Mouse (Mus musculus) neural tube, embryonic 12.5 days (tissue): Measurements from ENCODE around the gene Fads1. TPM values are rescaled to one million over a fixed set of nuclear protein-coding genes. Genes with fewer than 3 reads are reported as not detected.

Experiments used
- ATAC-seq: fragments of 200-750 bp; cut with Nextera tagmentation; 2 replicates; pipeline ENCODE4 v1.8.0; 2017; ENCODE audit warnings: low read depth, mild to moderate bottlenecking, moderate TSS enrichment, moderate library complexity; ENCODE audit not compliant: low FRiP score
- H3K27ac ChIP-seq: fragments of 300-500 bp; sonication (generic); 2 replicates; pipeline ENCODE4 v1.5.1; 2016
- H3K27me3 ChIP-seq: fragments of 300-500 bp; sonication (generic); replicated peaks from 2 replicates; pipeline ENCODE4 v1.6.1; 2016; ENCODE audit warnings: mild to moderate bottlenecking
- H3K36me3 ChIP-seq: fragments of 300-500 bp; sonication (generic); 2 replicates; pipeline ENCODE4 v1.6.1; 2016; ENCODE audit warnings: mild to moderate bottlenecking
- H3K4me1 ChIP-seq: fragments of 300-500 bp; sonication (generic); 2 replicates; pipeline ENCODE4 v1.6.1; 2016
- H3K4me2 ChIP-seq: fragments of 300-500 bp; sonication (generic); replicated peaks from 2 replicates; pipeline ENCODE4 v1.6.1; 2016; ENCODE audit warnings: mild to moderate bottlenecking
- H3K4me3 ChIP-seq: fragments of 300-500 bp; sonication (generic); 2 replicates; pipeline ENCODE4 v1.5.1; 2016
- H3K9ac ChIP-seq: fragments of 300-500 bp; sonication (generic); 2 replicates; pipeline ENCODE4 v1.6.1; 2016; ENCODE audit warnings: mild to moderate bottlenecking
- H3K9me3 ChIP-seq: fragments of 300-500 bp; sonication (generic); 2 replicates; pipeline ENCODE4 v1.6.1; 2016; ENCODE audit warnings: mild to moderate bottlenecking
- WGBS: fragments of 180-500 bp; shearing (Covaris S2); methylation state at CpG from one replicate; pipeline ENCODE4 v1.1.7; 2016; 5-methylcytosine and 5-hydroxymethylcytosine counted together
- polyA plus RNA-seq: library from polyadenylated mRNA; unstranded; fragments of >200 nt; fragmentation: Nextera tagmentation; extraction: Ambion mirVana; gene quantifications from 2 replicates; pipeline ENCODE4 v1.2.1, GENCODE M21; 2016

The Fads1 gene
- polyA plus RNA-seq, 1 experiment from 2014 or later, result 167 TPM

DNA sequence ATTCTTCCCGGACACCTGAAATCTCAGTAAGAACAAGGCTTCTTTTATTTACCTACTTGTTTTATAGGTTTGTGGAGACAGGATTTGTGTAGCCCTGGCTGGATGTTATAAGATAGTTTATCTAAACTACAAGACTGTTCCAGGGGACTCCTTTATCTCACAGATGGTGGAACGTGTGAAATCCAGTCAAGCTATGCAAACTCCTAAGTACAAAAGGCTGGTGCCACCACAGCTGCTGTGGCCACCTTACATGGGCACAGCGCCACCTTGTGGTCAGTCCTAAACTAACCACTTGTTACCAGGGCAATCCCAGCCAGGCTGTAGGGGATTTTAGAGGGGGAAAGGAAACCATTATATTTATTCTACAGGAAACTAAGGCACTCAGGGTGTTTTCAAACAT, 16.0 kb downstream of the Fads1 start:
- peaks cover 53% of the 10 kb centered on the region for H3K36me3 ChIP-seq
- peak; percentile 49; the same call in 1 of the 2 replicates for ATAC-seq
- 34% methylated on average over 3 of the region's 3 CpGs for WGBS
- H3K27ac ChIP-seq, result no peak overlapping the region
- H3K27me3 ChIP-seq, result no peaks in the 10 kb centered on the region
- H3K4me1 ChIP-seq, result peaks cover 9% of the 10 kb centered on the region
- no peak overlapping the region for H3K9ac ChIP-seq
- no peak overlapping the region for H3K4me2 ChIP-seq
- no peaks in the 10 kb centered on the region for H3K9me3 ChIP-seq
- H3K4me3 ChIP-seq, result no peak overlapping the region

DNA sequence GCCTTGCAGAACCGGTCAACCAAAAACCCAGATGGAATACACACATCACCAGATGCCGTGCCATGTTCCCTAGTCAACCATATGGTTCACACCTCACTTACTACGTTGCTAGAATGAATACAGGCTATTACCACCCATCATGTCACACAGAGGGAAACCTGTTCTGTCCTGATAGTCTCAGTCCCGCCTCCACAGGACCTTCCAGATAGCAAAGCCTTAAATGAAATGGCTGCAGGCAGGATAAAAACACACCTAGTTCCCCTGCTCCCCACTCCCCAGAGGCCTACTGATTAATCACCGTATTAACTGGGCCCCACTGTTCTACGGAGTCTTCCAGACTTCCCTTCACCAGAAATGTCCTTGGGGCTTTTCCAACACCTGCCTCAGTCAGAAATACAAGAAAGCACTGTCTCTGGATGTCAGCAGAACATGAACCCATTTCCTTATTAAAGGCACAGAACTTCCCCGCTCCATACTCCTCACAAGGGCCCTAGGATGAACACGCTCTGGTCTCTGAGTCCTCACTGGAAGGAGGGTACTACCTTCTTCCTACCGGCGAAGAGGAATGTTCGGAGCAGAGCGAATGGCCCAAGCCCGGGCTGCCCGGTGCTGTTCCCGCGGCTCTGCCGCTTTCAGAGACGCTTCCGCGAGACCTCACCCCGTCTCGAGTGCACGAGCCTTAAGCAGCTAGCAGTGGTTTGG, 20.6 kb downstream of the Fads1 start:
- Histone ChIP-seq H3K27me3 (no peaks in the 10 kb centered on the region), H3K9me3 (no peaks in the 10 kb centered on the region), H3K36me3 (peaks cover 40% of the 10 kb centered on the region), H3K4me1 (peaks cover 16% of the 10 kb centered on the region), H3K27ac (no peak overlapping the region), H3K9ac (peak overlapping the region; percentile 74), H3K4me2 (peak overlapping the region; percentile 85), H3K4me3 (peak overlapping the region; percentile 67)
- ATAC-seq, result peak; percentile 49
- 3% methylated on average over 23 of the region's 23 CpGs for WGBS

DNA sequence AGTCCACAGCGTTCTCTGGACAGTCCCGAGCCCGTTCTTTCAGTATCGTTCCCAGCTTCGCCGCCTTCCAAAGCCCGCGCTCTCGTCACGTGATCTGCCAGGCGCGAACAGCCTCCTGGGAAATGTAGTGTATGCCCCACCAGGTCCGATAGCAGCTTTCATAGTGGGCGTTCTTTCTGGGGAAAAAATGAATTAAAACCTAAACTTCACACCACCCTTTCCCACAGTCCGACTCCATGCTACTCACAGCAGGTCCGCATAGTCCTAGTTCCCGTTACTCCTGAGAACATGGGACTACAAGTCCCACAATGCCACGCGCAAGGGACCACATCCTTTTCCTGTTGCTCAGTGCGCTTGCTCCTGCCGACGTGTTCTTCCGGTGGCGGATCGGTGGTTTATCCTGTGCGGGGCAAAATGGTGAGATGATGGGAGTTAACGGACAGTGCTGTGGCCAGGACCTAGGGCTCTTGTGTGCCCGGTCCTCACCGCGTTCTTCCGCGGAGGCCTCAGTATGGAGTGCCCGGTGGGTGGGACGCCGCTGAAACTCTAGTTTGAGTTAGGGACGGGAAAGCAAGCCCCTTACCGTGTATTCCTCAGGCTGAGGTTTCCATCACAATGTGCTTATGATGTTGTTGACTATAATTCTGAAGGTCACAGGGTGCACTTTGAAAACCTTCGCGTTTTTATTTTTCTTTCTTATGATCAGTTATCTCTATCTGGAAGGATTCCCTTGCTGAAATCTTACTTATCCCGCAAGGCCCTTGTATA, 21.3 kb downstream of the Fads1 start, which contains the start of the genes Tmem258 and Fen1:
TSS of gene Tmem258 (plus strand) at position 167 of the 768 bp plus-strand sequence.
TSS of gene Fen1 (minus strand) at position 322 of the 768 bp plus-strand sequence.
- ATAC-seq, result peak; percentile 95
- peaks cover 47% of the 10 kb centered on the region for H3K36me3 ChIP-seq
- WGBS, result under 1% methylated on average over 40 of the region's 40 CpGs

DNA sequence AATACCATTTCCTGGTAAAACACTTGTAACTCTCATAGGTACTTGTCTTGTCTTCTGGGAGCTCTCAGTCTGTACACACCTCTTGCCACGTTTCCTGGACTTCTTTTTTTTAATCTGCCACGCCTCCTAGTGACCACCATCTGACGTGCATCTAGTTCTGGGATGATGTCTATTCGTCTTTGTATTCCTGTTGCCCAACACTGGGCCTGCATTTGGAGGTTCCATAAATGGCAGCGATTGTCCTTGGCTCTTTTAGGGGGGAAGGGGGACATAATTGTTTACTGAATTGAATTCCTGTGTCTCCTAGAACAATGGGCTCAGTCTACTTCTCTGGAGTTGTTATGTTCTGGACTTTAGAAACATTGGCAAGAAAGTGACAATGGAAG, 21.9 kb downstream of the Fads1 start:
- H3K4me2 ChIP-seq, result peak overlapping the region; percentile 85
- WGBS, result 2% methylated on average over 5 of the region's 5 CpGs
- H3K4me3 ChIP-seq, result peak overlapping the region; percentile 67
- peak; percentile 29; the same call in 1 of the 2 replicates for ATAC-seq
- peaks cover 48% of the 10 kb centered on the region for H3K36me3 ChIP-seq
- no peaks in the 10 kb centered on the region for H3K9me3 ChIP-seq
- peak overlapping the region; percentile 74 for H3K9ac ChIP-seq
- H3K27ac ChIP-seq, result no peak overlapping the region
- no peaks in the 10 kb centered on the region for H3K27me3 ChIP-seq
- H3K4me1 ChIP-seq, result peaks cover 16% of the 10 kb centered on the region

More for the DNA sequence above, 21.3 kb downstream of the Fads1 start, which contains the start of the genes Tmem258 and Fen1:
- Histone ChIP-seq H3K4me1 (peaks cover 16% of the 10 kb centered on the region), H3K27ac (no peak within 1 kb of the TSS), H3K27me3 (no peaks in the 10 kb centered on the region), H3K9me3 (no peaks in the 10 kb centered on the region), H3K4me2 (peak within 1 kb of the TSS; percentile 85), H3K4me3 (peak within 1 kb of the TSS; percentile 67), H3K9ac (peak within 1 kb of the TSS; percentile 74)

DNA sequence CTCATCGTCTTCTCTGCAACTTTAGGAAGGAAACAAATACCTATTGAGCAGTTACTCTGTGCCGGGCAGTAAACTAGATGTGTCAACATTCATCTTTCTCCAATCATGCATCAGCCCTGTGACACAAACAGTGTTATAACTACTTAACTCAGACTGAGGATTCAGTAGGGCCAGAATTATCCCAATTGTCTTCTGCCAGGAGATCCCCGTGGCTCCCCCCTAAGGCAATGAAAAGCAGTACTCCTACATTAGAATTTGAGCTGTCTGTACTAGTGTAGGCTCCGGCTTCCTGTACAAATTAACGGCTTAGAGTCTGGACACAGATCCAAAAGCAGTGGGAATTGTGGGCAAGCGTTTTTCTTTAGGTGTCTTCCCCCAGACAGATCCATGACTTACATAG, 22.4 kb downstream of the Fads1 start:
- Histone ChIP-seq H3K4me3 (no peak overlapping the region), H3K4me1 (peaks cover 16% of the 10 kb centered on the region), H3K9me3 (no peaks in the 10 kb centered on the region), H3K36me3 (peaks cover 48% of the 10 kb centered on the region), H3K27me3 (no peaks in the 10 kb centered on the region), H3K4me2 (peak overlapping the region; percentile 85), H3K27ac (no peak overlapping the region), H3K9ac (no peak overlapping the region)
- WGBS, result 72% methylated on average over 6 of the region's 6 CpGs
- ATAC-seq, result no peak

DNA sequence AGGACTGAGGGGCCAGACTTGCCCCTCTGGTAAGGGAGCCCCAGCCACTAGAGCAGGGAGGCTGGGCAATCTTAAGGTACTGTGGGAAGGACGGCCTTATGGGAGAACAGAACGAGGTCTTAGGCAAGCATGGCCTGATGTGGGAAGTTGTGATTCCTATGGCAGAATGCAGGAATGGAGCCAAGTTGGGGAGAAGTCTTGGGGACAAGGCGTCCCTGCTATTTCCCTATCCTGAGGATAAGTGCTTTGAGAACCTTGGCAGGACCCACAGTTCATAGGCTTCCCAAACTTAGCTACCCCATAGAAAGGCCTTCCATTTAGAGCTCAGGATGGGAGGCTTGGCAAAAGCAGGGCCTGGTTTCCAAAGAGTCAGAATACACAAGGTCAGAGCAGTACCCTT, 26.2 kb downstream of the Fads1 start:
- ATAC-seq, result no peak
- Histone ChIP-seq H3K4me2 (no peak overlapping the region), H3K9ac (no peak overlapping the region), H3K4me1 (peaks cover 7% of the 10 kb centered on the region; the same call in 1 of the 2 replicates), H3K4me3 (no peak overlapping the region), H3K9me3 (no peaks in the 10 kb centered on the region), H3K27me3 (no peaks in the 10 kb centered on the region), H3K27ac (no peak overlapping the region), H3K36me3 (peaks cover 56% of the 10 kb centered on the region)
- 85% methylated on average over 3 of the region's 3 CpGs for WGBS

DNA sequence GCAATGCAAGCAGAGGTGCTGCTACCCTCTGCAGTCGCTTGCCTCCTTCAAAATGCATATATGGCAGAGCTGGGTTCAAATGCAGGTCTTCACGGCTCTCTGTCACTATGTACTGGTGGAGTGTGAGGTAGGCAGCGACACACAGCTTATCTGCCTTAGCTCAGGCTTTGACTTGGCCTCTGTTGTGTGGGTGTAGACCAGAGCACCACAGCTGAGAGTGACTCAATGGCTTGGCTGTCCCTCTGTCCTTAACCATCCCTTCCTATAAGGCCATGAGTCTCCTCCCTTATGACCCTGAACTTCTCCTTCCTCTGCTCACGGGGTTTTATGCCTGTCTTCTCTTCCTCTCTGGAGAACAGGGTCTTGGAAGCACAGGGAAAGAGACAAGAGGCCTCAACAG, 28.2 kb downstream of the Fads1 start:
- Histone ChIP-seq H3K27me3 (no peaks in the 10 kb centered on the region), H3K9me3 (no peaks in the 10 kb centered on the region), H3K4me1 (no peaks in the 10 kb centered on the region), H3K4me2 (no peak overlapping the region), H3K27ac (no peak overlapping the region), H3K4me3 (no peak overlapping the region), H3K9ac (no peak overlapping the region), H3K36me3 (peaks cover 56% of the 10 kb centered on the region)
- no peak for ATAC-seq
- 90% methylated on average over 4 of the region's 4 CpGs for WGBS

DNA sequence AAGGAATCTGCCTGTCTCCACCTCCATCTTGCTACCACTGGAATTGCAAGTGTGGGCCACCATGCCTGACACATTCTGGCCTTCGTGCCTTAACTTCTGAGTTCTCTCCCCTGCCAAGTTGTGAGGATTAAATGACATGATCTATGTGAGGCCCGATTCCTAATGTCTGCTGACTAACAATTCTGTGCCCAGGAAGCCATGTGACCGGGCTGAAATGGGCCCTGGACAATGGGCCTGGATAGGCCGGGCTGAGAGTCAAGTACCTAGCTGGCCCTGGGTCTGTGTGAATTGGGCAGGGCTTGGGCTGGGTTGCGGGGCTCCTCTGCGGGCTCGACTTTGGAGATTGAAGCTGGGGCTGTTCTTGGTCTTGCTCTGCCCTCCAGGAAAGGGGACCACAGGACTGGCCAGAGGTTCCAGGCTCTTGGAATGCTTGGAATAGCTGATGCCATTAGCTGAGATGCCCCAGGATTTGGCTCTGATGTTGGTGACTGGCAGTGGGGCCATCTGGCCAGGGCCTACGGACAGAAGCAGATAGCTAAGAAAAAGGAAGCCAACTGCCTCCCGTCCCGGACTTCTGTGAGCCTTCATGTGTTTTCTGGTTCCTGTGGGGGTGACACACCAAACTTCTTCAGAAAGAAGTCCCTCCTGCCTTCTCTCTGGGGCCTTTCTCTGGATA, 31.2 kb downstream of the Fads1 start:
- no peak overlapping the region for H3K9ac ChIP-seq
- H3K27ac ChIP-seq, result no peak overlapping the region
- no peak overlapping the region for H3K4me3 ChIP-seq
- H3K4me2 ChIP-seq, result no peak overlapping the region
- ATAC-seq, result no peak
- no peaks in the 10 kb centered on the region for H3K4me1 ChIP-seq
- no peaks in the 10 kb centered on the region for H3K9me3 ChIP-seq
- no peaks in the 10 kb centered on the region for H3K27me3 ChIP-seq
- WGBS, result 92% methylated on average over 10 of the region's 10 CpGs
- H3K36me3 ChIP-seq, result peaks cover 30% of the 10 kb centered on the region

DNA sequence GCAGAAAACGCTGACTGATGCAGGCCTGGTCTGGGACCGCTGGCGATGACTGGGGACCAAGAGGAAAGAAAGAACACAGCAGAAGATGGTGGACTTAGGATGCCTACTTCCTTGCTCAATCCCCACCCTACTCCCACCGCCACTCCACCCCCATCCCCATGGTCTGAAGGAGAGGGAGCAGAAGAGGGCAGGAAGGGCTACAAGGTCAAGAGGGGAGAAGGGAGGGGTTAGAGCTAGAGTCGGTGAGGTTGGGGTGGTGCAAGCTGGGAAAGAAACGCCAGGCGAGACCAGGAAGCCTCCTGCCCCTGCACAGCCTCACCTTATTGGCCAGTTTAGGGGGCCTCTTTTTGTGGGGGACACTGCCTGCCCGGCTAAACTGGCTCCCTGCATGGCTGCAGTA, 33.4 kb downstream of the Fads1 start:
- Histone ChIP-seq H3K27me3 (no peaks in the 10 kb centered on the region), H3K36me3 (peaks cover 10% of the 10 kb centered on the region; the same call in 1 of the 2 replicates), H3K9me3 (no peaks in the 10 kb centered on the region), H3K4me3 (no peak overlapping the region), H3K4me2 (no peak overlapping the region), H3K27ac (no peak overlapping the region), H3K4me1 (no peaks in the 10 kb centered on the region), H3K9ac (no peak overlapping the region)
- WGBS, result 77% methylated on average over 8 of the region's 8 CpGs
- no peak for ATAC-seq

DNA sequence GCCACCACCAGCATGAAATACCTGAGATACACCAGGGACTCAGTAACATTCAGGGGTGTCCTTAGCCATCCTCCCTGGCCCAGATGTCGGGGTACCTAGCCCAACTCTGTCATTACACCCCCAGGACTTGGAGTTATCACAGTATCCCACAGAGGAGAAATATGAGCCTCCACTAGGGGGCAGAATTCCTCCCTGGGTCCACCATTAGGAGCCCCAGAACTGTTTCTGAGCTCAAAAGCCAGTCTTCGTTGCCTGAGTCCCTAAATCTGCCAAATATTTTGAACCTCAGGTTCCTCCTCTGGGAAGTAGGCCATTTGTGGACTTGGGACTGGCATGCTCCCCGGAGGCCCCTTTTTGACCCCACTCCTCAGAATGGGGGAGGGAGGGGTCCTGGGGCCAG, 36.4 kb downstream of the Fads1 start:
- H3K9ac ChIP-seq, result no peak overlapping the region
- no peak overlapping the region for H3K4me2 ChIP-seq
- no peak for ATAC-seq
- H3K36me3 ChIP-seq, result no peaks in the 10 kb centered on the region
- 48% methylated on average over 3 of the region's 3 CpGs for WGBS
- H3K27ac ChIP-seq, result no peak overlapping the region
- no peaks in the 10 kb centered on the region for H3K27me3 ChIP-seq
- H3K4me3 ChIP-seq, result no peak overlapping the region
- H3K9me3 ChIP-seq, result no peaks in the 10 kb centered on the region
- peaks cover 6% of the 10 kb centered on the region; the same call in 1 of the 2 replicates for H3K4me1 ChIP-seq

DNA sequence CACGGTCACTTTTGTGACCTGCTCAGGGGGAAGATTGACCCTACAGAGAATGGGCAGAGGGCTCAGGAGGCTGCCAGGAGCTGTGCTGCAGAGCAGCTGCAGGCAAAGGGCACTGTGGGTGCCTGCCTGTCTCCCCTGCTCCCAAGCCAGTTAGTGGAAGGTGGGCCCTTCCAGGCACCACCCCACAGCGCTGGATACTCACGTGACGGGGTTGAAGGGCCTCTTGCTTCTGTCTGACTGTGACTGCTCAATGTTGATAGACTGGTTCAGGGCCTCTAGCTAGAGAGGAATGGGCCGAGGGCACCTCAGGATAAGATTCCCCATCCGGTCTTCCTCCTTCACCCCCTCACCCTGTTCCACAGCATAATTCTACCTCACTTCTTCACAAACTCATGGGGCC, 36.9 kb downstream of the Fads1 start:
- H3K9ac ChIP-seq, result no peak overlapping the region
- H3K27me3 ChIP-seq, result no peaks in the 10 kb centered on the region
- no peaks in the 10 kb centered on the region for H3K36me3 ChIP-seq
- H3K4me1 ChIP-seq, result peaks cover 8% of the 10 kb centered on the region; the same call in 1 of the 2 replicates
- H3K9me3 ChIP-seq, result no peaks in the 10 kb centered on the region
- WGBS, result 79% methylated on average over 6 of the region's 6 CpGs
- no peak overlapping the region for H3K4me3 ChIP-seq
- no peak overlapping the region for H3K27ac ChIP-seq
- no peak for ATAC-seq
- H3K4me2 ChIP-seq, result no peak overlapping the region

DNA sequence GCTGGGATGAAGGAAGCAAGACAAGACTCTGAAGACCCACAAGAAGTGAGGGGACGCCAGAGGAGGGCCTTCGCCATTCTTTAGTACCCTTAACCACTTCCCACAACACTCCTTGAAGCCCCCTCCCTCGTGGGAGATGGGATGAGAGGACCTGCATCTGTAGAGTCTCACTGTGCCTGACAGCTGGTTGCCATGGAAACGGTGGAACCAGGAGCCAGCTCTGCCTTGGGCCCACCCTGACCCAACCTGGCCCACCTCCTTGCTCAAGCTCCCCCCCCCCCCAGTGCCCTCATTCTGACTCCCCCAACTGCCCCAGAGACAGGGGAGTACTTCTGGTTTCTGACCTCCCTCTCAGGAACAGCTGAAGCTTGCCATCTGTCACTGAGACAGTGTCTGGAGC, 38.9 kb downstream of the Fads1 start:
- no peak overlapping the region for H3K4me3 ChIP-seq
- no peak overlapping the region for H3K27ac ChIP-seq
- no peaks in the 10 kb centered on the region for H3K27me3 ChIP-seq
- ATAC-seq, result no peak
- 63% methylated on average over 4 of the region's 4 CpGs for WGBS
- no peak overlapping the region for H3K9ac ChIP-seq
- peaks cover 17% of the 10 kb centered on the region; the same call in 1 of the 2 replicates for H3K4me1 ChIP-seq
- no peaks in the 10 kb centered on the region for H3K9me3 ChIP-seq
- no peaks in the 10 kb centered on the region for H3K36me3 ChIP-seq
- no peak overlapping the region for H3K4me2 ChIP-seq
